Mouse (Mus musculus): ENCODE measurements around the gene Tmprss11f. TPM values are rescaled to one million over a fixed set of nuclear protein-coding genes. Genes with fewer than 3 reads are reported as not detected.

The Tmprss11f gene
- polyA plus RNA-seq, 1 experiment from 2014 or later = 10.8 TPM

- Histone ChIP-seq H3K36me3 (ENCODE audit: control insufficient read depth, insufficient read depth, low read length) (no peaks in the 10 kb centered on the region), H3K27ac (replicated peaks) (no peak overlapping the region), H3K9me3 (ENCODE audit: control insufficient read depth, low read length) (no peaks in the 10 kb centered on the region), H3K27me3 (ENCODE audit: control insufficient read depth, insufficient read depth, low read length) (no peaks in the 10 kb centered on the region), H3K9ac (ENCODE audit: low read length) (no peak overlapping the region), H3K4me1 (replicated peaks; ENCODE audit: control insufficient read depth, insufficient read depth) (no peaks in the 10 kb centered on the region), H3K4me2 (replicated peaks; ENCODE audit: low read depth) (no peak overlapping the region), H3K4me3 (ENCODE audit: low read depth, low read length) (no peak overlapping the region)
- no peak for DNase-seq (ENCODE audit: low spot score)
- TF ChIP-seq EP300 (optimal IDR thresholded peaks at IDR 0.05) (no peak), CTCF (IDR thresholded peaks at IDR 0.05; ENCODE audit: low read depth) (no peak)
- no peak for ATAC-seq (ENCODE audit: low FRiP score, low TSS enrichment)
- 35% methylated on average over 2 of the region's 2 CpGs for WGBS
Measured at GRCm38 (mm10) chr5:86528725-86529124, 103.5 kb downstream of the Tmprss11f start.

- no peak for TF ChIP-seq EP300 (optimal IDR thresholded peaks at IDR 0.05)
- no peak for TF ChIP-seq CTCF (IDR thresholded peaks at IDR 0.05; ENCODE audit: low read depth)
- 63% methylated on average over 9 of the region's 9 CpGs for WGBS
- DNase-seq (ENCODE audit: low spot score) = no peak
- ATAC-seq (ENCODE audit: low FRiP score, low TSS enrichment) = no peak
- H3K27me3 ChIP-seq (ENCODE audit: control insufficient read depth, insufficient read depth, low read length) = no peaks in the 10 kb centered on the region
- no peaks in the 10 kb centered on the region for H3K36me3 ChIP-seq (ENCODE audit: control insufficient read depth, insufficient read depth, low read length)
- no peak within 1 kb of the TSS for H3K27ac ChIP-seq (replicated peaks)
- no peaks in the 10 kb centered on the region for H3K4me1 ChIP-seq (replicated peaks; ENCODE audit: control insufficient read depth, insufficient read depth)
- no peak within 1 kb of the TSS for H3K4me3 ChIP-seq (ENCODE audit: low read depth, low read length)
- H3K9me3 ChIP-seq (ENCODE audit: control insufficient read depth, low read length) = no peaks in the 10 kb centered on the region
- H3K9ac ChIP-seq (ENCODE audit: low read length) = no peak within 1 kb of the TSS
- no peak within 1 kb of the TSS for H3K4me2 ChIP-seq (replicated peaks; ENCODE audit: low read depth)
Measured at GRCm38 (mm10) chr5:86518500-86518899, 113.7 kb downstream of the Tmprss11f start, which contains the start of gene Tmprss11g. Gene Tmprss11g (minus strand): TSS chr5:86518600.

- Histone ChIP-seq H3K9ac (ENCODE audit: low read length) (no peak overlapping the region), H3K4me2 (replicated peaks; ENCODE audit: low read depth) (no peak overlapping the region), H3K27ac (replicated peaks) (no peak overlapping the region), H3K27me3 (ENCODE audit: control insufficient read depth, insufficient read depth, low read length) (no peaks in the 10 kb centered on the region), H3K9me3 (ENCODE audit: control insufficient read depth, low read length) (no peaks in the 10 kb centered on the region), H3K36me3 (ENCODE audit: control insufficient read depth, insufficient read depth, low read length) (no peaks in the 10 kb centered on the region), H3K4me1 (replicated peaks; ENCODE audit: control insufficient read depth, insufficient read depth) (no peaks in the 10 kb centered on the region), H3K4me3 (ENCODE audit: low read depth, low read length) (no peak overlapping the region)
- 51% methylated on average over 5 of the region's 5 CpGs for WGBS
- DNase-seq (ENCODE audit: low spot score) (no peak), ATAC-seq (ENCODE audit: low FRiP score, low TSS enrichment) (no peak)
- TF ChIP-seq EP300 (optimal IDR thresholded peaks at IDR 0.05) (no peak), CTCF (IDR thresholded peaks at IDR 0.05; ENCODE audit: low read depth) (no peak)
Measured at GRCm38 (mm10) chr5:86511538-86511937, 120.7 kb downstream of the Tmprss11f start.

- Histone ChIP-seq H3K36me3 (ENCODE audit: control insufficient read depth, insufficient read depth, low read length) (no peaks in the 10 kb centered on the region), H3K4me1 (replicated peaks; ENCODE audit: control insufficient read depth, insufficient read depth) (no peaks in the 10 kb centered on the region), H3K4me2 (replicated peaks; ENCODE audit: low read depth) (no peak overlapping the region), H3K9me3 (ENCODE audit: control insufficient read depth, low read length) (no peaks in the 10 kb centered on the region), H3K27ac (replicated peaks) (no peak overlapping the region), H3K9ac (ENCODE audit: low read length) (no peak overlapping the region), H3K27me3 (ENCODE audit: control insufficient read depth, insufficient read depth, low read length) (no peaks in the 10 kb centered on the region), H3K4me3 (ENCODE audit: low read depth, low read length) (no peak overlapping the region)
- ATAC-seq (ENCODE audit: low FRiP score, low TSS enrichment) = no peak
- no peak for TF ChIP-seq EP300 (optimal IDR thresholded peaks at IDR 0.05)
- no peak for TF ChIP-seq CTCF (IDR thresholded peaks at IDR 0.05; ENCODE audit: low read depth)
- no peak for DNase-seq (ENCODE audit: low spot score)
- WGBS = 70% methylated on average over 1 of the region's 1 CpGs
Measured at GRCm38 (mm10) chr5:86493453-86493852, 138.8 kb downstream of the Tmprss11f start.

GRCm38 (mm10) chr5:86482562-86482961 lies 149.7 kb downstream of the Tmprss11f start:
- Histone ChIP-seq H3K9me3 (ENCODE audit: control insufficient read depth, low read length) (no peaks in the 10 kb centered on the region), H3K4me3 (ENCODE audit: low read depth, low read length) (no peak overlapping the region), H3K27ac (replicated peaks) (no peak overlapping the region), H3K9ac (ENCODE audit: low read length) (no peak overlapping the region), H3K4me1 (replicated peaks; ENCODE audit: control insufficient read depth, insufficient read depth) (no peaks in the 10 kb centered on the region), H3K27me3 (ENCODE audit: control insufficient read depth, insufficient read depth, low read length) (no peaks in the 10 kb centered on the region), H3K36me3 (ENCODE audit: control insufficient read depth, insufficient read depth, low read length) (no peaks in the 10 kb centered on the region), H3K4me2 (replicated peaks; ENCODE audit: low read depth) (no peak overlapping the region)
- no peak for DNase-seq (ENCODE audit: low spot score)
- ATAC-seq (ENCODE audit: low FRiP score, low TSS enrichment) = no peak
- TF ChIP-seq CTCF (IDR thresholded peaks at IDR 0.05; ENCODE audit: low read depth) = peak; percentile 57
- no peak for TF ChIP-seq EP300 (optimal IDR thresholded peaks at IDR 0.05)
- 65% methylated on average over 2 of the region's 2 CpGs for WGBS

GRCm38 (mm10) chr5:86482031-86482430 lies 150.2 kb downstream of the Tmprss11f start:
- Histone ChIP-seq H3K4me1 (replicated peaks; ENCODE audit: control insufficient read depth, insufficient read depth) (no peaks in the 10 kb centered on the region), H3K27ac (replicated peaks) (no peak overlapping the region), H3K4me2 (replicated peaks; ENCODE audit: low read depth) (no peak overlapping the region), H3K4me3 (ENCODE audit: low read depth, low read length) (no peak overlapping the region), H3K27me3 (ENCODE audit: control insufficient read depth, insufficient read depth, low read length) (no peaks in the 10 kb centered on the region), H3K9ac (ENCODE audit: low read length) (no peak overlapping the region), H3K9me3 (ENCODE audit: control insufficient read depth, low read length) (no peaks in the 10 kb centered on the region), H3K36me3 (ENCODE audit: control insufficient read depth, insufficient read depth, low read length) (no peaks in the 10 kb centered on the region)
- DNase-seq (ENCODE audit: low spot score) (no peak), ATAC-seq (ENCODE audit: low FRiP score, low TSS enrichment) (no peak)
- 56% methylated on average over 1 of the region's 1 CpGs for WGBS
- no peak for TF ChIP-seq CTCF (IDR thresholded peaks at IDR 0.05; ENCODE audit: low read depth)
- TF ChIP-seq EP300 (optimal IDR thresholded peaks at IDR 0.05) = no peak
